Mouse (Mus musculus) myocyte (in vitro differentiated cells): ENCODE measurements at regions not wholly inside any gene's neighbourhood (a gene's known extent, or its start where the extent isn't known, plus 50 kb on each side); places are given as distances from the start of the nearest gene placed in this dataset.

ENCODE experiments used
- H3K27me3 ChIP-seq: one replicate; pipeline ENCODE4 v1.6.1; 2011; ENCODE audit not compliant: control insufficient read depth, insufficient read depth, insufficient read length
- H3K36me3 ChIP-seq: one replicate; pipeline ENCODE4 v1.6.1; 2011; ENCODE audit not compliant: control insufficient read depth, insufficient read depth
- H3K4me2 ChIP-seq: one replicate; pipeline ENCODE4 v1.6.1; 2011; ENCODE audit warnings: low read depth, control low read depth
- H3K4me3 ChIP-seq: one replicate; pipeline ENCODE4 v1.5.1; 2011; ENCODE audit warnings: mild to moderate bottlenecking, control low read depth, moderate library complexity
- H3K79me2 ChIP-seq: one replicate; pipeline ENCODE4 v1.6.1; 2011; ENCODE audit not compliant: control insufficient read depth, insufficient read depth
- H3ac ChIP-seq: one replicate; pipeline ENCODE4 v1.6.1; 2011; ENCODE audit not compliant: control insufficient read depth, insufficient read length
- CEBPB ChIP-seq: IDR thresholded peaks from 2 replicates; pipeline ENCODE4 v1.6.1; 2011; ENCODE audit warnings: mild to moderate bottlenecking, moderate library complexity; ENCODE audit not compliant: poor library complexity, insufficient read depth, severe bottlenecking
- E2F4 ChIP-seq: IDR thresholded peaks from one replicate; pipeline ENCODE4 v1.6.1; 2011; ENCODE audit warnings: mild to moderate bottlenecking, control low read depth, moderate library complexity; ENCODE audit not compliant: insufficient read depth
- MAX ChIP-seq: IDR thresholded peaks from one replicate; pipeline ENCODE4 v1.6.1; 2011; ENCODE audit warnings: low read depth, mild to moderate bottlenecking, control low read depth
- MYOD1 ChIP-seq, 3 experiments: IDR thresholded peaks; one replicate each; pipeline ENCODE4 v1.6.1; 2011; ENCODE audit warnings: control low read depth in 2 of 3, low read depth in 2 of 3, mild to moderate bottlenecking in 2 of 3, moderate library complexity in 1 of 3; ENCODE audit not compliant: insufficient read length in 2 of 3, control insufficient read depth in 1 of 3
- MYOG ChIP-seq, 3 experiments: IDR thresholded peaks; one replicate each; pipeline ENCODE4 v1.6.1; 2011; ENCODE audit warnings: control low read depth in 2 of 3, low read depth in 2 of 3, mild to moderate bottlenecking in 2 of 3; ENCODE audit not compliant: insufficient read length in 2 of 3, control insufficient read depth in 1 of 3, insufficient read depth in 1 of 3
- POLR2A ChIP-seq: IDR thresholded peaks from one replicate; pipeline ENCODE4 v1.6.1; 2011; ENCODE audit warnings: low read depth, mild to moderate bottlenecking, control low read depth, moderate library complexity; ENCODE audit not compliant: insufficient read length
- POLR2AphosphoS2 ChIP-seq: IDR thresholded peaks from one replicate; pipeline ENCODE4 v1.6.1; 2011; ENCODE audit warnings: low read depth, control low read depth; ENCODE audit not compliant: insufficient read length
- REST ChIP-seq: IDR thresholded peaks from one replicate; pipeline ENCODE4 v1.6.1; 2011; ENCODE audit warnings: mild to moderate bottlenecking, control low read depth, moderate library complexity; ENCODE audit not compliant: insufficient read depth, insufficient read length
- SRF ChIP-seq: IDR thresholded peaks from one replicate; pipeline ENCODE4 v1.6.1; 2011; ENCODE audit warnings: low read depth; ENCODE audit not compliant: control insufficient read depth, insufficient read length
- TCF12 ChIP-seq: IDR thresholded peaks from one replicate; pipeline ENCODE4 v1.6.1; 2011; ENCODE audit warnings: mild to moderate bottlenecking, control low read depth; ENCODE audit not compliant: poor library complexity, insufficient read depth, severe bottlenecking
- TCF3 ChIP-seq: IDR thresholded peaks from one replicate; pipeline ENCODE4 v1.6.1; 2011; ENCODE audit warnings: low read depth, control low read depth; ENCODE audit not compliant: insufficient read length
- USF1 ChIP-seq: IDR thresholded peaks from one replicate; pipeline ENCODE4 v1.6.1; 2011; ENCODE audit warnings: low read depth, mild to moderate bottlenecking, control low read depth, moderate library complexity

DNA sequence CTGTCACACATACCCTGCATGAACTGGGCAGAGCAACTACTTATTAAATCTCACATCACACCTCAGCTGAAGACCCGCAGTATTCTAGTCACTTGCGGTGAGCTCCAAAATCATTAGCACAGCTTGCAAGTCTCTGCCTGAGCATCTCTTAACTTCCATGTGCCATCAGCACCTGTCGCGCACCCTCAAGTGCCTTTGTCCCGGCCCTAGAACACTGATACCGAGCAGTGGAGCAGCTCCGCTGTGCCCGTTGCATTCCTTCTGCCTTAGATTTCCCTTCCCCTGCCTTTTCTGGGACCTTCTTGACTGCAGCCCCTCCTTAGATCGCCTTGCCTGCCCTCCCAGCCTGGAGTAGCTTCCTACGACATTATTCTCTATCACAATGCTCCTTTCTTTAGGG, 1161.2 kb downstream of the 4930447A16Rik start:
- no peak overlapping the region for H3K4me3 ChIP-seq
- H3ac ChIP-seq: no peak overlapping the region
- TF ChIP-seq CEBPB (no peak), TCF12 (no peak), MYOD1 (IDR thresholded peaks at IDR 0.05; ENCODE audit: control insufficient read depth in 1 of 3, insufficient read length in 2 of 3, low read depth in 2 of 3) (peak in 2 of 3 experiments; percentile 27 to 61), REST (no peak), MAX (no peak), MYOG (IDR thresholded peaks at IDR 0.05; ENCODE audit: control insufficient read depth in 1 of 3, insufficient read depth in 1 of 3, insufficient read length in 2 of 3, low read depth in 2 of 3) (no peak), SRF (no peak)
- H3K4me2 ChIP-seq: no peak overlapping the region
- no peaks in the 10 kb centered on the region for H3K79me2 ChIP-seq
- H3K27me3 ChIP-seq: no peaks in the 10 kb centered on the region
- no peaks in the 10 kb centered on the region for H3K36me3 ChIP-seq

DNA sequence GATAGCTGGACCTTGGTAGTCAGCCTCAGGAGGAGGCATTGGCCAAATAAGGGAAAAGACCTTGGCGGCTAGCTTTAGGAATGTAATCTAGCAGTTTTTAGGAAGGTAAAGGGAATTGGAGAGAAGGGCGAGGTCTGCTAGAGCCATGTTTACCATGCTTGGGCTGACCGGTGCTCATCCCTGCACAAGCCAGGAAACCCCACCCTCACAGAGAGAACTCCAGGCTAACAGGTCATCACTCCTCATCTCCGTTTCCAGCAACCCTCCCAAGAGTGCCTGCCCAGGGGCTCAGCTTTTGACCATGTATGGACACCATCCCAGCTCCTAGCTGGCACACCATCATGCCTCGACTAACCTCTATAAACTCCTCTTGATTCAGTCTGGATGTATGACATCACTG, 1162.9 kb downstream of the 4930447A16Rik start:
- Histone ChIP-seq H3K36me3 (no peaks in the 10 kb centered on the region), H3K79me2 (no peaks in the 10 kb centered on the region), H3K4me2 (no peak overlapping the region), H3K4me3 (no peak overlapping the region), H3ac (no peak overlapping the region), H3K27me3 (no peaks in the 10 kb centered on the region)
- TF ChIP-seq POLR2A (no peak), POLR2AphosphoS2 (no peak), TCF3 (no peak), E2F4 (no peak), MAX (no peak), REST (no peak), CEBPB (no peak), USF1 (no peak), MYOG (IDR thresholded peaks at IDR 0.05; ENCODE audit: control insufficient read depth in 1 of 3, insufficient read depth in 1 of 3, insufficient read length in 2 of 3, low read depth in 2 of 3) (no peak), TCF12 (no peak), SRF (no peak), MYOD1 (IDR thresholded peaks at IDR 0.05; ENCODE audit: control insufficient read depth in 1 of 3, insufficient read length in 2 of 3, low read depth in 2 of 3) (no peak)

DNA sequence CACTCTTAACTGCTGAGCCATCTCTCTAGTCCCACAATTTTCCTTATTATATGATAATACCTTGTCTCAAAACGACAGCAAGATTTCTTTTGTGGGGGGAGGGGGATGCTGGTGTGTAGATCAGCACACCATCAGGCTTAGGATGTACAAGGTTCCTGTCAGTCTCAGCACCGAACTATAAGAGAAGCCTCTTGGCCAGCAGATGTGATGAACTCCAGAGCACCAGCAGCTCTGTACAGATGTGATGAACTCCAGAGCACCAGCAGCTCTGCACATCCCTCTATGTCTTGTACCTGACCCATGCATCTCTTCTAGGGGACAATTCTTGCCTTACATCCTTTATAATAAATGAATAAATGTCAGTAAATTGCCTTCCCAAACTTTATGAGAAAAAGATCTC, 1163.7 kb downstream of the 4930447A16Rik start:
- Histone ChIP-seq H3ac (no peak overlapping the region), H3K36me3 (no peaks in the 10 kb centered on the region), H3K4me3 (no peak overlapping the region), H3K27me3 (no peaks in the 10 kb centered on the region), H3K4me2 (no peak overlapping the region), H3K79me2 (no peaks in the 10 kb centered on the region)
- TF ChIP-seq USF1 (no peak), CEBPB (no peak), SRF (no peak), POLR2AphosphoS2 (no peak), TCF12 (no peak), POLR2A (no peak), MYOG (IDR thresholded peaks at IDR 0.05; ENCODE audit: control insufficient read depth in 1 of 3, insufficient read depth in 1 of 3, insufficient read length in 2 of 3, low read depth in 2 of 3) (no peak)

DNA sequence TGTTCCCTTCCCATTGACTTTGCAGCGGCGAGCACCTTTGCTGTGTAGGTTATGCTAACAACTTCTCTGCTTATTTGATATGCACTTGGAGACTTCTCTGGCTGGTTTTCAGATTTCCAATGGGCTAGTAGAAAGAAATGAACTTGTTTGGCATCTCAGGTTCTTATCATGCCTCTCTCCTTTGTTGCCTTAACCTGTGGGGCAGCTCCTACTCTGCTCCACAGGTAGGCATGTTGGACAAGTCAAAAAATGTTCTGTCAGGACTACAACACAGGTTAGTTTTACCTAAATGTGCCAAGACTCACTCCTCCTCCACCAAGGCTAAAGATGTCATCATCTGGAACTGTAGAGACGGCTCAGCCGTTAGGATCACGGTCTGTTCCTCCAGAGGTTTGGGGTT, 1164.3 kb downstream of the 4930447A16Rik start:
- no peak overlapping the region for H3K4me2 ChIP-seq
- TF ChIP-seq SRF (no peak), MYOG (IDR thresholded peaks at IDR 0.05; ENCODE audit: control insufficient read depth in 1 of 3, insufficient read depth in 1 of 3, insufficient read length in 2 of 3, low read depth in 2 of 3) (no peak), CEBPB (no peak), USF1 (no peak), E2F4 (no peak), MYOD1 (IDR thresholded peaks at IDR 0.05; ENCODE audit: control insufficient read depth in 1 of 3, insufficient read length in 2 of 3, low read depth in 2 of 3) (no peak), REST (no peak), TCF12 (no peak), TCF3 (no peak), MAX (no peak), POLR2AphosphoS2 (no peak), POLR2A (no peak)

DNA sequence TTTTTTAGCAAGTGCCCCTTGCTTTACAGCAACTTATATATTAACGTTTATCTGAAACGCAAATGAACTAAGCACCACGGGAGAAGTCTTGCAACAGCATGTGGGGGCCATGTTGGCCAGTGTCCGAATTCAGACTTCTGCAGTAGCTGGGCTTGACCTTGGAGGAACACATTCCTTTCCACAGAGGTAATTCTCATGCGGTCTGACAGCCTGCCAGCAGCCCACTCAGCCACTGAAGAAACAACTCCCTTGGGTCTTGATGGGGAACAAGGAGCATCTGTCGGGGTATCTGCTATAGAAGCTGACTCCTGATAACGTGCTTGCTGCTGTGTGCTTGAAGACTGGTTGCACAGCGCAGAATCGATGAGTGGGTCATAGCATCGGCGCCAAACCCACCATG, 1168.7 kb downstream of the 4930447A16Rik start:
- H3ac ChIP-seq: no peak overlapping the region
- H3K36me3 ChIP-seq: no peaks in the 10 kb centered on the region
- H3K4me2 ChIP-seq: peak overlapping the region; percentile 79
- H3K27me3 ChIP-seq: no peaks in the 10 kb centered on the region
- no peak overlapping the region for H3K4me3 ChIP-seq
- H3K79me2 ChIP-seq: no peaks in the 10 kb centered on the region
- peak in 2 of 3 experiments; percentile 67 to 68 for TF ChIP-seq MYOD1 (IDR thresholded peaks at IDR 0.05; ENCODE audit: control insufficient read depth in 1 of 3, insufficient read length in 2 of 3, low read depth in 2 of 3)
- TF ChIP-seq MAX: peak; percentile 62
- peak; percentile 82; the same call in 1 of the 2 replicates for TF ChIP-seq CEBPB
- TF ChIP-seq SRF: no peak
- TF ChIP-seq MYOG (IDR thresholded peaks at IDR 0.05; ENCODE audit: control insufficient read depth in 1 of 3, insufficient read depth in 1 of 3, insufficient read length in 2 of 3, low read depth in 2 of 3): peak in 2 of 3 experiments; percentile 29 to 52

More for the DNA sequence above, 1164.3 kb downstream of the 4930447A16Rik start:
- H3K4me3 ChIP-seq: no peak overlapping the region
- no peak overlapping the region for H3ac ChIP-seq
- H3K27me3 ChIP-seq: no peaks in the 10 kb centered on the region
- H3K79me2 ChIP-seq: no peaks in the 10 kb centered on the region
- H3K36me3 ChIP-seq: no peaks in the 10 kb centered on the region
